Mouse (Mus musculus) mesoderm, embryonic 11.5 days (tissue): ENCODE data around the gene Bcl3.

ENCODE experiments used
- DNase-seq: peaks from one replicate; pipeline ENCODE4 v3.0.0-alpha.2; 2012; ENCODE audit warnings: low read depth, low spot score

The Bcl3 gene

DNA sequence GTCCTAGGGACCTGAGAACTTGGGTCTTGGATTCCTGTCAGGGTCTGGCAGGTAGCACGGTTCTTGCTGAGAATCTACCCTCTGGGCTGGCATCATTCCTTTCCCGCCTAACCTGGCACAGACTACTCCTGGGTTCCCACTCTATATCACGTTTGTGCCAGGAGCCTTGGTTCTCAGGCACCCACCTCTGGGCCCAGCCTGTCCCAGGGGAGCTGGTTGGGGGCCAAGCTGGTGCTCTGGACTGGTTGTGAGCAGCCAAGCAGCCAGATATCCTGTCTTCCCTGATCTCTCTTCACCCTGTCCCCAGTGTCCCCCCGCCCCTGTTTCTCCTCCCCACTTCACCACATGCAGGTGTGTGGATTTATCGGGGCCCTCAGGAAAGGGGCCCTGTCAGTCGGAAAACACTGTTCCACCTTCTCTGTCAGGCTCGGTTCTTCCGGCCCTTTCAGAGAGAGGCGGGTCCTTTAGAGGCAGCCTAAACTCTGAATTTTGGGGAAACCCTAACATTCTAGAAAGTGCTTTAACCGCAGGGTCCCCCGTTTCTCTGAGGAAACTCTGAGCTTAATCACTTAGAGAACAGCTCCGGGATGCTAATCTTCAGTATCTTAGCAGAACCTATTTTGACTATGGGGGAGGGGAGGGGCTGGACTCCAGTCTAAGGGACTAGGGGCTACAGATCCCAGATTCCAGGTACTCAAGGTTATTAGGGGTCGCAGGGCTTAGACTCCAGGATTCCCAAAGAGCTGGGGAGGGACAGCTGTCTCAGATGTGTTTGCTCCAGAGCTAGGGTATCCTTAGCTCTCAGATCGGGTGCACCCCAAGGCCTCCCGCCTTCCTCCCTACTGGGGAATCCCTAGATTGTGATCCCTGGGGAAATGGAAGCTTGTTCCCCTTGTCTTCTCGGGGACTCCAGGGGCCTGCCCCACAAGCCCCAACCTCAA, 52.9 kb downstream of the Bcl3 start:
- DNase-seq: no peak

DNA sequence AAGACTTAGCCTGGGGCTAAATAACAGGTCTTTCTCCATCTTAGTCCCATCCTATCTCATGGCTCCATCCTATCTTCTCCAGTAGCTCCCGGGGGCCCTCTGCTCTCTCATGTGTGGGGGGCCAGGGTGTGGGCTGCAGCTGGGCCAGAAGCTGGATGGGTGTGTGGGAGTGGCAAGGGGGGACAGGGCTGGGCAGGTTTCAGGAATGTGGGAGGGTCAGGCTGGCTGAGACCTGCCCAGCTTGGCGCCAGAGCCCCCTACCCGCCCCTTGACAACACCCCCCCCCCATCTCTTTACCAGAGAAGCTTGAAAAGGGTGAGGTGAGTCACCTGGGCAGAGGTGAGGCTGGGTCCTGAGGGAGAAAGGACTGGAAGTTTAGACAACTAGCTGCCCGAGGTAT, 53.6 kb downstream of the Bcl3 start:
- no peak for DNase-seq

DNA sequence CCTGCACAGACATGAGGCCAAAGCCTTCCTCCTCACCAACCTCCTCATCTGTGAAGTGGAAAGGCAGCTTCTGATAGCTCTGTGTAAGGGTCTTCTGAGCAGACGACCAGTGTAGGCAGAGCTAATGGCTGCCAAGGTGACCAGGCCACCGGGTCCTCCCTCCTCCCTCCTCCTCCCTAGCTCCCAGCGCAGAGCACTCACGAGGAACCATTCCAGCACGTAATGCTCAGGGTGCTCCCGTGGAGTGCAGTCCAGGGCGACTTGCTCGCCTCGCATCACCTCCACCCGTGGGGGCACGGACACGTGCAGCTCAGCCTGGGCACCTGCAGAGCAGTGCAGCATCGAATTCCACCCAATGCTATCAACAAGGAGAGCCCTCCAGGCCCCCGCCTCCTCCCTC, 54.3 kb downstream of the Bcl3 start:
- no peak for DNase-seq

DNA sequence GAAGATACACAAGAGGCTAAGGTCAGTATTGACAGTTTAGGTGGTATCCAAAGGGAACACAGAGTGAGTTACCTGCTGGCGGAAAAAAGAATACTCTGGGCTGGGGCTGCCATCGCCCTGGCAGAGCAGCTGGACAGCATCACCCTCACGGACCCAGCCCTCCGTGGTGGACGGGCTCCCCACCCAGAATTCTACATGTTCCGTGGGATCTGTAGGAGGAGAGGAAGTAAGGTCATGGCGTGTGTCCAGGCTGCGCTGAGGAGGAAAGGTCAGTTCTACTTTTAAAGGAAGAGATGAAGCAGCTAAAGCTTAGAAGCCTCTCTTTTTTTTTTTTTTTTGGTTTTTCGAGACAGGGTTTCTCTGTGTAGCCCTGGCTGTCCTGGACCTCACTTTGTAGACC, 58.0 kb downstream of the Bcl3 start:
- no peak for DNase-seq

DNA sequence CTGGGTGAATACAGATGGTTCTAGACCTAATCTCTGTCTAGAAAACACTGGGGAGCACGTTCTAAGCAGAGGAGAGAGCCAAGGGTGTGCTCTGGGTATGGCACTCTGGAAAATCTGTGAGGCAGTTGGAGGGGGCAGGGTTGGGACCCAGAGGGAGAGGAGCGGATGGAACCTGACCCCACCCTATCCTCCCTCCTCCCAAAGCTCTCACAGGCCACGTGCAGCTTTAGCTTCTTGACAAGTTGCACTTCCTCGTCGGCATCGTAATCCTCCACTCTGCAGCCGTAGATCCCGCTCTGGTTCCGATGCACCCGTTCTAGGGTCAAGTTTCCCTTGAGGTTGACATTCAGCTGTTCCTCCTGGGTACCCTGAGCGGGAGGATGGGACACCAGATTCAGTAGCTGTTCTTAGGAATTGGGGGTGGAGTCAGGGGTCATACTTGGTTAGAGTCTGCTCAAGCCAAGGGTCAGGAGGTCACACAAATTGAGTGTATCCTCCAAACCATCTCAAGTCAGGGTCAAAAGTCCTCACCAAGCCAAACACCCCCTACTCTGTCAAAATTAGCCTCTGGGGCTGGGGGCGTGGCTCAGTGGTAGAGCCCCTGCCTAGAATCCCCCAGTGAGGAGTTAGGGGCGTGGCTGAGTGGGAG, 58.6 kb downstream of the Bcl3 start:
- no peak for DNase-seq

DNA sequence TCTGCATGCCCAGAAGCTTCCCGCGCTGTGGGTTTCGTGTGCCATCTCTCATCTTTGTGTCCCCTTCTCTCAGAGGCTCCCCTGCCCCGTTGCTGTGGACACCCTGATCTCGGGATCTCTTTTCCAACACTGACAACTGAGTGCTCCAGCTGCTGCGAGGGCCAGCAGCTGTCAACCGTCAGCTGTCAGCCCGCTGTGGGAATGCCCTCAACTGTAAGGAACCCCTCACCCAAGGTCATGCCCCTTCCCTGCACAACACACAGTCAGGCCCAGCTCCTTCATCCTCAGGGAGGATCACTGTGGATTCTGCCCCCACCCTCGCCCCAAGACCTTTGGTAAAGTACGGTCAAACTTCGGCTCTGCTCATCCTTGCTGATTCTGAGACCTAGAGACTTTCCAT, 60.3 kb downstream of the Bcl3 start:
- no peak for DNase-seq

DNA sequence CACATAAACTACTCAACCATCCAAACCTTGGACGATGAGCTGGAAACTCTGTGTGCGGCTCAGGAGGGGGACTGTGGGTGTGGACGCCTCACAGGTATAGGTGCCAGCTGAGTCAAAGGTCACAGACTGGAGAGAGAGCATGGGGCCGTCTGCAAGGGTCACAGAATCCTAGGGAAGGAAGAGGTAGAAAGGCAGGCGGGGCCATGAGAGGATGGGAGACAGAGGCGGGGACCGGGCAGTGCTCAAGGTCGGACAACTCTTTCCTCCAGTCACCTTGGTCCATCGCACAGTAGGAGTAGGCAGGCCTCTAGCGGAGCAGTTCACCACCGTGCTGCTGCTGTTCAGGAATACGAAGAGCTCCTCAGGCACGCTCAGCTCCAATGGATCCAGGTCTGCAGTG, 62.5 kb downstream of the Bcl3 start:
- DNase-seq: no peak

DNA sequence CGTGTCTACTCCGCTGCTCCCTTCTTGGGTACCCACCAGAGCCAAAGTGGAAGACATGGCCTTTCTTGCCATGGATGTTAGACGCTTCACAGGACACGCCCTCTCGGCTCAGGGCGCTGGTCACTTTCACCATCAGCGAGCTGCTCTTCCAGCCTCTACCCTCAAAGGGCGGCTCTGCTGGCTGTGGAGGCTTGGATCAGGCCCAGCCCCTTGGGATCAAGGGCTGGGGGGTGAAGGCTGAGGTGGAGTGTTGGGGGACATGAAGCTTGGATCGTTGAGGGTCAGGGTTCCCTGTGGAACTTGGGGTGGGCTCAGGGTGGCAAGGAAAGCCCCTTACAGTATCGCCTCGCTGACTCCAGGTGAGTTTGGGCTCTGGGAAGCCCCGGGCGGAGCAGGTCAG, 63.9 kb downstream of the Bcl3 start:
- DNase-seq: no peak
